Mouse (Mus musculus) c-Kit-positive CD71-positive TER-119-positive erythroid progenitor cells, embryonic 14.5 days (primary cell): Measurements from ENCODE around the gene Arid5b.

Source experiments
- DNase-seq: peaks from one replicate; pipeline ENCODE4 v3.0.0-alpha.2; 2013; ENCODE audit warnings: low spot score

The Arid5b gene

DNA sequence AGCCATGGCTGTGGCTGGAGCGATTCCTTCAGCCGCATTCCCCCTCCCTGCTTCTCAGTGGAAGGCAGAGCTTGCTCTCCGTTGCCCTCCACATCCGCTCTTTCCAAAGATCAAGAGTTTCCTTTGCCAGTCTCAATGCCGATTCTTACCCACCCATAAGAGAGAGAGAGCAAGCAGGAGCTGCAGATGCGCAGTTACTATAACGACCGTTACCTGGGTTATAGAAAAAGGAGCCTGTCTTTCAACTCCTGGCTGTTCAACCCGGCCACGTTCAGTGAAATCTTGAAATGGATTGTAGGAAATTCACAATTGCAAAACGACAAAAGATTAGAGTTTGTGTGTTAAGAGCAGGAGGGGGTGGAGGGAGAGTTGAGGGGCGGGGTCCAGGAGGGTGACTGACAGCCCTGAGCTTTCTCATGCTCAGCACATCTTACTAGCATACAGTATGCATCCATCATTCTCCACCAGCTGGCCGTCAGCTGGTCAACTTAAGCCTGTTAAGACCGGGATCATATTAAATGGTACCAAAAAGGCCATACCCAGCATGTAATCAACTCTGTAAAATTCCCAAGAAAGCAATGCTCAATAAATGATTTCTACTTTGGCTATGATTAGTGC lies 227.1 kb downstream of the Arid5b start:
- no peak for DNase-seq

DNA sequence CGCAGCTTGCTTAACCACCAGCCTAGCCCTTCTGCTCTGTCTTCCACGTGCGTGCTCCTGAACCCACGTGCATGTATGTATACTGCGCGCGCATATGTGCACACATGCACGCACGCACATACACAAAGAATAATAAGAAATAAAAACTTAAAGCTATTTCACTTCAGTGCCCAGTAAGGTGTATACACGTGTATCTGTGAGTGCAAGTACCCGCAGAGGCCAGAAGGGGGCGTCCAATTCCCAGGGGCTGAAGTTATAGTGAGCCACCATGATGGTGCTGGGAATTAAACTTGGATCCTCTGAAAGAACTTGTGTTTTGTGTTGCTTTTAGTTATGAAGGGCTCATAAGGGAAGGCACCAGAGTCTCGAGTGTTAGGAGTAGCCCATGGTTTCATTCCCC lies 227.7 kb downstream of the Arid5b start:
- DNase-seq, result no peak

DNA sequence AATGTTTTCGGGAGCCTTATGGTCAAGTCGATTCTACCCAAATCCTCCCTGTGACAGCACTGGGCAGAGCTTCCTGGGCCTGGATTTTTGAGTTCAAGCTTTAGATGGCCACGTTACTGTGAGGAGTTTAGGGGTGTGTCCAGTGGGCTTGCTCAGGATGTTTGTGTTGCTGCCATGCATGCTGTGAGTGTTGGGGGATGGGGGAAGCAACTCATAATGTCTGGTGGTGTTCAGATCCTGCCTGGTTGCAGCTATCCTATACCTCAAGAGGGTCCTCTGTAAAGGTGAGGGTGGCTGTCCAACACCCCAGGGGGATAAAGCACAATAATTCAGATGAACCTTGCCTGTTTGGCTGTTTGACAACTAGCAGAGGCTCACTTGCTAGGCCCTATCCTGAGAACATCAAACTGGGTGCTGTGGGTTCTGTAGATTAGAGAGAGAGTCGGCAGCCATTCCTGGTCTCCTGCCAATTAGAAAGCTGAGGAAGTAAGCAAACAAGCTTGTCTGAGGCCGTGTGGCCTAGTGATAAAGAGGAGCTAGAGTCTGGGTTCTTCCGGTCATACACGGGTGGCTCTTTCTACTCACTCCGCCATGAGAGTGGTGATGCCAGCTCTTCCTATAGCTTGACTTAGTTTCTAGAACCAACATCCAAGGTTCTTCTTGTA lies 229.8 kb downstream of the Arid5b start:
- no peak for DNase-seq

DNA sequence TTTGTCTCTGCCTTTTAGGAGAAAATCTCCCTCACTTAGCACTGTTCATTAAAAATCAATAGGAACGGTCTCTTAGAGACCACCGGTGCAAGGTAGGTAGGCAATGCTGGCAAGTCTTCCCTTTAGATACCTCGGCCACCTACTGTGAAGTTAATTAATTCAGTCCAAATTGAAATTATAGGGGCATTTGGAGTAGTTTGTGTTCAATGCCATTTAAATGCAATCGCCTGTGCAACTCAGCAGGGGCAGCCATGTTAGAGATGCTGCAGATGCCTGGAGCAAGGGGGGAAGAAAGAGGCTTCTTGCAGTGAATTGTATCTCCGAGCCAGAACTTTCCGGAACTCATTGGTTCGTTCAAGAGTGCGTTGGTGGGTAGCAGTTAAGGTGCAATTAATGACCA lies 233.7 kb downstream of the Arid5b start:
- no peak for DNase-seq

DNA sequence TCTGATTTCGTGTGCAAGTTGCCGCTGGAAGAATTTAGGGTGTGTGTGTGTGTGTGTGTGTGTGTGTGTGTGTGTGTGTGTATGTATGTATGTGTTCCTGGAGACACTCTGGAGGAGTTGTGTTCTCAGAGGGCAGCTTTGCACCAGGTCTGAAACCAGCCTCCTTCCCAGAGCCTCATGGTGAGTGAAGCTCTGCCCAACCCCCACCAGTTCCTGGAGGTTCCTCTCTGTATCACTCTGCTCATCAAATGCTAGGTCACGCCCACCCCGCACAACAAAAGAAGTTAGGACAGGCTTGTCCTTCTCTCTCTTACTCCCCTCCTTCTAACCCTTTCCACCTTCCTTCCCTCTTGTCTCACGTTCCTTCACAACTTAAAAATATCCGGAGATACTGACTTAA lies 234.6 kb downstream of the Arid5b start:
- DNase-seq, result peak; percentile 6
